Mouse (Mus musculus) bone marrow, adult 2 months (tissue): ENCODE data around the gene Carmil1.

Source experiments
- CTCF ChIP-seq: fragments of 200-500 bp; IDR thresholded peaks from 2 replicates; pipeline ENCODE4 v1.5.1; 2011; ENCODE audit warnings: low read length, control low read depth; ENCODE audit not compliant: control insufficient read depth, insufficient read depth
- POLR2A ChIP-seq: fragments of 200-500 bp; IDR thresholded peaks from 2 replicates; pipeline ENCODE4 v1.6.1; 2011; ENCODE audit warnings: low read depth, mild to moderate bottlenecking, control low read depth, low read length, borderline replicate concordance; ENCODE audit not compliant: control insufficient read depth

DNA sequence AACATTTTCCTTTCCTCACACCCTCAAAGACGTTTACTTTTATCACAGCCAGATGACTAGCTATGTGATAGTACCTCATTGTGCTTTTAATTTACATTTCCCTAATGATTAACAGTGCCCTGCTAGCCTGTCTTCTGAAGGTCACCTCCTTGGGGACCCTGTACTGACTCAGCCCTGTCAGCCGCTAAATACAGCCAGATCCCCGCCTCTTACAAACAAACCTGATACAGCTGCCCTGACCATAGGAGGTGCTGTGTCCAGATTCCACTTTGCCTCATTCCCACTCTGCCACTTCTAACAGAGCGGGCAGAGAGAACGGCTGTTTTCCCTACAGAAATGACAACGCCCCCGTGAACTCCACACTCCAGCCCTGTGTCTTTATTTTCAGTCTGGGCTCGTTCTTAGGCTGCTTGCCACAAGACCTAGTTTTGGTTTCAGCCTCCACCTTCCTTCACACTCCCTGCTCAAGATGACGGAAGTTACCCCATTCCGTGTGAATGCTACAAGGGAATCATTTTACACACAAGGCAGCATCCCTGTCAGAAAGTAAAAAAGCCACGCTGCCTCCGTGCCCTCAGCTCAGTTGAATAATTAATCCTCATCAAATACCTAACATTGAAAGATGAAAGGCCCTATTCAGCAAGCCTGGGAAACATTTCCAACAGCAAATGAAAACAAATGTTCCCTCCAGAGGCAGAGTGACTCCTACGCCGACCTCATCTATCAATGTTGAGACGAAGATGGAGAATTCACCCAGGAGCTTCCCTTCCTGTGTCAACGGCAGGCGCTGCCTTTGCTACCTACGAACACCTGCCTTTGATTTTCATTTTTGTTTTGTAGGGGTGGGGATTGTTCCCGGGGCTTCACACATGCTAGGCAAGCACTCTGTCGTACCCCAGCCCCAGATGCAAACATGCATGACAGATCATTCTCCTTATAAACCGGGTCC is 145.0 kb downstream of the Carmil1 start:
- TF ChIP-seq POLR2A: no peak
- TF ChIP-seq CTCF: no peak
